Mouse (Mus musculus) kidney, postnatal 36 days (tissue): Measurements from ENCODE around the gene Stra6.

Experiments used
- DNase-seq, 2 experiments: peaks; one replicate each; pipeline ENCODE4 v3.0.0; 2021 to 2022; ENCODE audit warnings: mixed read lengths in 2 of 2

The Stra6 gene

DNA sequence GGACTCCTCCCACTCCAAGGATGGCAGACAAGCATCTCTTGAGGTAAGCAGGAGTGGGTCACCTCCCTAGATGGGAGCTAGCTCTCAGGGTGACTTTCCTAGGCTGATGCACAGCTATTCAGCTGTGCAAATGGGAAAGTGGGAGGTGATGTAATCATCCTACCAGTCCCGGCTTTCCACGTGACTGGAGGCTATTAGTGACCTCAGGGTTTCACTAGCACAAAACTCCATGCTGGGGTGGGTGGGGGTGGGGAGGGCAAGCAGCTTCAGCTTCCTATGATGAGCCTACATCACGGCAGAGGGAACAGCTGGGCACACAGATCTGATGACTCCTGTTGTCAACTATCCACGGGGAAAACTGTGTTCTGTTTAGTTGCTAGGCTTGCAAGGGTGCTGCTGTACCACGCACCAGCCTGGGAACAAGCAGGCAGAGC lies 111.2 kb downstream of the Stra6 start:
- DNase-seq: no peak

DNA sequence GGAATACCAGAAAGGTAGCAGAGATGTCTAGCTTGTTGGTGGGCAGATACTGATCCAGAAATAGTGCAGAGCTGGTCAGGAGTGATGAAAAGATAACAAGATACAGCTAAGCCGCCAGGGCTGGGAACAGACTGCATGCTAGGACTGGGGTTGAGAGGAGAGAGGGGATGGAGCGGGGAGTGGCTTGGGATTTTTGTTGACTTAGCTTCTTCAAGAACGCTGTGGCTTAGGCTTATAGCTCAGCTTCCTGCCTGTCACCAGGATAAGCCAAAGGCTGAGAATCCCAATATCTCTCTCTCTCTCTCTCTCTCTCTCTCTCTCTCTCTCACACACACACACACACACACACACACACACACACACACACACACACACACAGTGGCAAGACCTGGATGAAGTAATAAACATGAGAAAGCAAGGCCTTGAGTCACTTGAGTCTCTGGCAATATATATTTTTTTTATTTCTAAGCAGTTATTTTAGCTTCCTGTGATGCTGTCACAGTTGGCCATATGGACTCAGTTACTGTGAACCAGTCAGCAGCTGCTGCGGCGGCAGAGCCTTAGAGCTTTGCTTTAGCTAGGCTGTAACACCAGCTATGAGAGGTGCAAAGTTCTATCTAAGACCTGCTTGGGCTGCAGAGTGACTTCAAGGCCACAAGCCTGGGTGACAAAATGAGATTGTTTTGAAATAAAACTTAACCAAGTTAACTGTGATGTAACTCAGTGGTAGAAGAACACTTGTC lies 112.3 kb downstream of the Stra6 start:
- DNase-seq: no peak

DNA sequence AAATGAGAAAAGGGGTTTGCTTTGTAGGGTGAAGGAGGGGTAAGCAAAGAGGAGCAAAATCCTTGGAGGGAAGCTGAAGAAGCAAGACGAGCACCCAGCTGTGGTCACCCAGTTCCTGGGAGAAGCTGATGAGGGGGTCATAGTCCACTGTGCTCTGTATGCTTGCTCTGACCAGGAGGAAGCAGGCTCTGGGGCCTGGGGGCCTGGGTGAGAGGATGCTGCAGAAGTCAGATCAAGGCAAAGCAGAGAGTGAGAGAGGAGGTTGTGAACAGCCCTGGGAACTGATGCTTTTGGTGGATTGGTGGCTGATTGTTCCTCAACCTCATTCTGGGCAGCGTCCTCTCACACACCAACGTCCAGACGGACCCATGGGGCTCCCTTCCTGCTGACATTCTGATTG lies 113.6 kb downstream of the Stra6 start:
- DNase-seq: no peak

GRCm38 (mm10) chr9:58179390-58179789 lies 115.8 kb downstream of the Stra6 start:
- DNase-seq: no peak

DNA sequence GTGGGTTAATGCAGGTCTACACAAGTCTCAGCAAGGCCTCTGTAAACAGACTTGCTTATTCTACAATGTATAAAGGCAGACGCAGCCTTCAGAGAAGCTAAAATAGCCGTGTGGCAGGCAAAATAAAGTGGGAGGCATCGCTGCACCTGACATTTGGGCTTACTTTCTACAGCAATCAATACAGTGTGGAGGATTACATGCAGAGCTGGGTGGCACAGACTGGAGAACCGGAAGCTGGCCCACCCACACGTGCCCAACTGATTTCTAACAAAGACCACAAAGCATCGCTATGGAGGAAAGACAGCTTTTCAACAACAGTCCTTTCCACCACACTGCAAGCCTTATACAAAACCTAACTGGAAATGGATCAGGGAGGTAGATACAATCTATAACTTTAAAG lies 120.9 kb downstream of the Stra6 start:
- DNase-seq: no peak

DNA sequence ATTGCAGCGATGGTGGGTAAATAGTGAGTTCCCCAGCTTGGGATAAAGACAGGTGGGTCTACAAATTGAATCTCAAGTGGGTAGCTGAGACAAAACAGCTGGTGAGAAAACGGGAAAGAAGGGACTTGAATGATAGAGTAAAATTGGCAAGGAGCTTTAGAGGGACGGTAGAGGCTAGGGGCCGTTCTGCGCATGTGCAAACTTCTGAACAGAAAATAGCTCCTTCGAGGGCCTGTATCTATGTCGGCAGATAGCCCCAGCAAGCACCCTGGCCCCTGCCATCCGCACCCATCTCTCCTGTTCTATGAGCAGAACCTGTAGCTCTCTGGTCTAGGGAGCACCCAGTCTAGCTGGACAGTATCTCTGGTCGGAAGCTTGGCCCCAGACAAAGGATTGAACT lies 130.6 kb downstream of the Stra6 start:
- no peak for DNase-seq

GRCm38 (mm10) chr9:58195671-58196070 lies 132.1 kb downstream of the Stra6 start:
- no peak for DNase-seq

DNA sequence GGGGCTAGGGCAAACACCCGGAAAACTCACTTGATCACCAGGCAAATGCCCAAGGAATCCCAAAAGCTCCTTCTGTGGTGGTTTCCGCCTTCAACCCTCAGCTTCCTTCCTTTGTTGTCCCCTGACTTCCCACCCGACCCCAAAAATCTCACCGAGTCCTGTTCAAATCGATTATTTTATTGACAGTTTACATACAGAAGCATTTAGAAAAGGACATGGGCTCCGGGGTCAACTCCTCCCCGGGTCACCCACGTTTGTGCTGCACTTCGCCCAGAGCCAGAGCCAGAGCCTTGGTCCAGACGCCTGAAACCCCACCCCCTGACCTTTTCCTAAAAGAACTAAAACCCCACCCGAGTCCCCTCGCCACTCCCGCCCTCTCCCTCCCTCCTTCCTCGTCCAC lies 132.6 kb downstream of the Stra6 start:
- DNase-seq: no peak

GRCm38 (mm10) chr9:58196610-58197567 lies 133.3 kb downstream of the Stra6 start:
- no peak for DNase-seq

GRCm38 (mm10) chr9:58197781-58198701 lies 134.5 kb downstream of the Stra6 start:
- DNase-seq: peak; percentile 53 to 87

DNA sequence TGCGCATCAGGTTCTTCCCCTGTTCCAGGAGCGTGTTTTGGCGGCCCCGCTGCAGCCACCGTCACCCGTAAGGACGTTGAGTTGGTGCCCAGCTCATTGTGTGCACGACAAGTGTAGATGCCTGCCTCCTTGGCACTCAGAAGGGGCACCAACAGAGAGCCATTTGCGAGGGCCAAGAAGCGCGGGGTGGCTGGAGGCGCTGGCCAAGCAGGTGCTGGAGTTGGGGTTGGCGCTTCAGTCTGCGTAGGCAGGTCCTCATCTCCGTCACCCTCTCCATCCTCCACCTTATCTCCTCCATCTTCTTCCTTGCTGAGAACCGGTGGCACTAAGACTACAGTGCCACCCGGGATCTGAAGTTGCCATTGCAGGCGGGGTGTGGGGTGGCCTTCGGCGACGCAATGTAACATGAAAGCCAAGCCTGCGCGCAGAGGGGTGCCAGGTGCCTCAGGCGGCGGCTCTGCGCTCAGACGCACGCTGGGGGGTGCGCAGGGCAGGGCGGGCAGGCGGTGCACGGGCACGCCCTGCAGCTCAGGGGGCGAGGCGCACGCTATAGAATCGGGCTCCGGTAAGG lies 135.3 kb downstream of the Stra6 start:
- no peak for DNase-seq

DNA sequence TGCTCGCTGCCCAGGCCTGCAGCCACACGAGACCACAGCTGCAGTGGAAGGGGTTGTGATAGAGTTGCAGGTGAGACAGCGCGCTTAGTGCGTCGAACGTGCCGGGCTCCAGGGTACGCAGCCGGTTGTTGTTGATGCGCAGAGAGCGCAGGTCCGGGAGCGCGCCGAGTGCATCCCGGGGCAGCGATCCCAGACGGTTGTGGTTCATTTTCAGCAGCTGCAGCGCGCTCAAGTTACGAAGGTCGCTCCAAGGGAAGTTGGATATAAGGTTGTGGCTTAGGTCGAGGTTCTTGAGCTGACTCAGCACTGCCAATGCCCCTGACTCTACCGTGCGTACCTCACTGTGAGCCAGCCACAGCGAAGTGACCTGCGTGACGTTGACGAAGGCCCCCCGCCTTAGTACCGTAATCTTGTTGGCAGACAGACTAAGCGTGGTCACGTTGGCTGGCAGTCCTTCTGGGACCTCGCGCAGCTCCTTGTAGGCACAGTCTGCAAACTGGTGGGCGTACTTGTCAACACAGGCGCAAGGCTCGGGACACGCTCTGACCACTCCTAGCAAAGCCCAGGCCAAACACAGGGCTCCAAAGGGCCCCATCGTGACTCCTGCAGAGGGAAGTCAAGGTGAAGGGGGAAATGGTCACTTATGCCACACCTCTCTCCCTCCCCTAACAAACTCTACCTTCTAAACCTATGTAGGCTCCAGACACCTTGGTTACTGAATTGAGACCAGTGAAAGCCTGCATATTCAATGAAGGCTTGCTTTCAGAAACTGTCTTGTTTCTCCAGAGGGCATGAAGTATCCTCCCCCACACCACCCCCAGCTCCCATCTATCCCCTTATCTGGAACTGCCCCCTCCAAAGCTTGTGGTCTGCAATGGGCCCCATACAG lies 136.0 kb downstream of the Stra6 start:
- peak in 1 of 2 experiments; percentile 56 for DNase-seq

DNA sequence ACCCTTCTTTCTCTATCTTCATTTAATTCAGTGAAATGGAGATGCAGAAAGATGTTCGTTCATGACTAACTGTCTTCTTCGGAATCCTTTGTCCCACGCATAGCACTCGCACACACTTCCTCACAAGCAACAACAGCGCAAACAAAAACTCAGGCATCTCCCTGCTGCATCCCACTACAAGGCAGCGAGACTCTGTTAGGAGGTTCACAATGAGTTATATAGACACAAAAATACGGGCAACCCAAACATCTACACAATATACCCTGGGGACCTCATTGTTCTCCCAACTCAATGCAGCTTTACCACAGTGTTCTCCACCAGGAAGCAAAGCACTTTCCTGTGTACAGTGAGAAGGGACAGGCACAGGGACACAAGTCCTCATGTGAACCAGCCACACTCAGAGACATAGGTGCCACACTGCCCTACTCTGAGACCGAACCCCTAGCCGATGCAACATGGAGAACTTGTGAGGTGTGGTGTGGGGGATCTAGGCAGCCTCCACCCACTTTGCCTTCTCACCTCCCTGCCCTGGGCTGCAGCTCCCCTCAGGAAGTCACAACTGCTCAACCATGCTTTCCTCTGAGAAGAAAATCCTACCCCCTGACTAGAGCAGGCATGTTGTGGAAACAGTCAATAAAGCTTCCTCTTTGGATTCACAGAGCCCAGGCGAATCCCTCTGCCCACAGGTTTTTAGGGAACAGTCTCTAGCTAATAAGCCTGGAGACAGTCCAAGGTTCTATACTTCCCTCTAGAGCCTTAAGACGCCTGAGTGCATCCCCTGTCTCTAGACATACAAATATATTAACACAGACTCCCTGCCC lies 136.9 kb downstream of the Stra6 start:
- no peak for DNase-seq

DNA sequence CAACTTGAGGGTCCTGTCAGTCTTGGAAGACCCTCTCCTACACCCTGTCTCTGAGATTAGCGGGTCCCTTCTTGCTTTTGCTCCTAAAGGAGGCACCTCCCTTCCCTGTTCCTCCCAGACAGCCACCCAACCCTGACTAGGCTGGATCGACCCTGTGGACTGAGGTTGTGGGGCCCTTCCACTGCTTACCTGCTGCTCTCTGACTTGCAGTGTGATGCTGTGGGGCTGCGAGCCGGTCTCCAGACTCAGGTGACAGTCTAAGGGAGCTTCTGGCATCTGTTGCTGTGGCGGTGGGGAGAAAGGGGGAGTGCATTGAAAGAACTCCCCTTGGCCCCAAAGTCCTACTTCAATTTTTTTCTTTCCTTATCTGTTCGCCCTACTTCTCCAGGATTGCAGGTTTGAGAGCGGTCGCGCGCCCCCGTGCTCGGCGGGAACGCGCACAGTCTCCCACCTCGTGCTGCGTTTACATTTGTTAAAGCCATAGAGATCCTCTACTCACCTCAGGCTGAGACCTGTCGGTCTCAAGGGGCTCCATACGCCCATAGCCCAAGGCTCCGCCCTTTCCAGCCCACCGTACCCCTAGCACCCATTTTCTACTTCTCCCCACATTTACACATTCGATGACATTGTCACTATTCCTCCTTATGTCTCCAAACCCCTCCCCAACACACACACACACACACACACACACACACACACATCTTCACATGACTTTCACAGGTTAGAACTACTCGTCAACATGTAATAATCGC lies 137.7 kb downstream of the Stra6 start:
- DNase-seq: no peak

DNA sequence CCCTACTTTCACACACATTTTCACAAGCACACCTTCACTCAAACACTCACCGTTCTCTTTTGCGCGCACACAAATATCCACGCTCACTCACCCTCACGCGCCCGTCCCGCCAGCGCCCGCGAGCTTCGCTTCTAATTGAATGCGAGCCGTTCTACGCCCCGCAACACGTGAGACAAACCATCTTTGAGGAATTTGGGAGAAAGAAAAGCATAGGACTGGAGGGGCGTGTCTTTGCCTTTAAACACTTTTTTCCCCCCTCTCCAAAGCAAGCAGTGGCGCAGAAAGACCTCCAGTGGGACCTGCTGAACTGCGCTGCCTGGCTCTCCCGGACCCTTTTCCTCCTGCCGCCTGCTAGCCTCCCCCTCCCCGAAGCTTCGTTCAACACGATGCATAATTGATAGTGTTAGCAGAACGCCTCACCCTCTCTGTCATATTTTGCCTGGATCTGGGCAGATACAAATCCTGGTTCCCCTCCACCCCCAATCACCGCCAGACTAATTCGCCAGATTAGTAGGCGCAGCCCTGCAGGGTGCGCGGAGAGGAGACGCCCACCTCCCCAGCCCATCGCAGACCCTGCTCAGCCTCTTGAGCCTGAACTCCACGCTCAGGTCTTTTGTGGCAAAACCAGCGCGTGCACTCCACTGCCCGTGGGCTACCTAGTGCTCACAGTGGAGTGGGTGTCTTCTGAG lies 138.4 kb downstream of the Stra6 start:
- DNase-seq: no peak

DNA sequence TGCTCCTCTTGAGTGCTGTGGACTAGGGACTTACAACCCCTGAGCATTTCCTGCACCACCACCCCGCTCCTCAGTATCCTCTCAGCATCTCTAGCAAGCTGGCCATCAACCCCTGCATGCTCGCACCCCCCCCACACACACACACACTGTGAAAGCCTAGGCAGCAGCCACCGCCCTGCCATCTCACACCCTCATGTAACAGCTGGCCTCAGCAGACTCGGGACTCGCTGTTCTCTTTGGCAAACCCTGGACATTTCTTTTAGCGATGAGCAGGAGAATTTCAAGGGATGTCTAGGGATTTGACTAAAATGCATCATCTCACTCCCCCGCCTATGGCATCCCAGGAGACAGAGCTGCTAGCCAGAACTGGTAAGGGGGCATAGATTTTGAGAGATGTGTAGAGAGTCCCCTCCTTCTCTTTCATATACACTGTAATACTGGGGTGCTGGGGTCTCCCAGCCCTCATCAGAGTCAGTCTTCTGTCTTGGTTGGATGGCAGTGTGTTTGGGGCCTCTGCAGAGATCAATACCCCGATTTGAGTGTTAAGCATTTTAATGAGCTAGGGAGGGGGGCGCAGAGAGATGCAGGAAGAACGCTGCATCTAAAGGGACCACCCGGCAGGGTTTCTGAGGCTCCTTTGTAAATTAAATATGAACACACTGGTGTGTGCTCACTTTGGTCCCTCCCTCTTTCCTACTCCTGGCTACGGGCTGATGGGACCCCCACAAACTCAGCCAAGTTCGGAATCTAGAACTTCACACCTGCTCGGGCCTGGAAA lies 139.3 kb downstream of the Stra6 start:
- no peak for DNase-seq
